8 mouse cellular contexts compared by ENCODE assay signal in the genomic region with DNA sequence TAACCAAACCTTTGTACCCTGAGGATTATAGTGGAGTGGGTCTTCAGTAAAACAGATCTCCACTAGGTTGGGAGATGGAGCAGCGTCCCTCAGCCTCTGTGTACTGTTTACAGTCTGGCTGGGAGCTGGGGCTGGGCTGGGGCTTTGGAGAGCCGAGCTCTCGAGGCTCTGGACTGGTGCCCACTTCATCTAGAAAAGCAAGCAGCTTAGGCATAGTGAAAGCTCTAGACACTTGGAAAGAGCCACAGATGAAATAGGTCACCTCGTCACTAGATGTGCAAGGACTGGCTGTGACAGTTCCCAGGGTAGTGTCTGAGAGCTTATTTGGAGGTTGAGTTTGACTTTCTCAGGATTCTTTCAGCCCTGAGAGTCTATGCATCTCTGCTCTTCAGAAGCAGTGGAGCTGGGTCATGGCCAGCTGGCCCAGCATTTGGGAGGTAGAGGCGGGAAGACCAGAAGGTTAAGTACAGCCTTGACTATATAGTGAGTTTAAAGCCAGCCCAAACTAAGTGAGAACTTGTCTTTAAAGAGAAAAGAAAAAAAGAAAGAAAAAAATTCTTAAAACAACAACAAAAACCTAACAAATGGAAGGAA. TPM values are rescaled to one million over a fixed set of nuclear protein-coding genes. Genes with fewer than 3 reads are reported as not detected.
DNase-seq lines count a peak whose midpoint lies in the region; ATAC-seq and TF ChIP-seq lines count a peak whose summit lies in the region.

No protein-coding gene starts in this region.

- no peak for TF ChIP-seq CTCF in forebrain, postnatal 0 days (IDR thresholded peaks at IDR 0.05; ENCODE audit: low read depth)

- H3K9me3 ChIP-seq in forebrain, postnatal 0 days (ENCODE audit: low read length) = no peaks in the 10 kb centered on the region
- H3K9me3 ChIP-seq in forebrain, embryonic 11.5 days (ENCODE audit: control insufficient read depth, low read length) = no peaks in the 10 kb centered on the region

- no peak overlapping the region for H3K27ac ChIP-seq in forebrain, postnatal 0 days (ENCODE audit: low read depth, low read length)
- no peak overlapping the region for H3K27ac ChIP-seq in forebrain, embryonic 11.5 days (ENCODE audit: low read depth, low read length)

- H3K4me3 ChIP-seq in forebrain, postnatal 0 days (ENCODE audit: low read depth, low read length) = no peak overlapping the region
- H3K4me3 ChIP-seq in forebrain, embryonic 11.5 days (ENCODE audit: low read depth, low read length) = no peak overlapping the region

- 37% methylated on average over 5 of the region's 5 CpGs for WGBS in forebrain, postnatal 0 days
- WGBS in forebrain, embryonic 11.5 days = 80% methylated on average over 5 of the region's 5 CpGs

- peaks cover 10% of the 10 kb centered on the region for H3K36me3 ChIP-seq in forebrain, postnatal 0 days (ENCODE audit: insufficient read depth)
- H3K36me3 ChIP-seq in forebrain, embryonic 11.5 days (ENCODE audit: control insufficient read depth, insufficient read depth, low read length) = no peaks in the 10 kb centered on the region

- H3K27me3 ChIP-seq in forebrain, postnatal 0 days (ENCODE audit: insufficient read depth, low read length) = no peaks in the 10 kb centered on the region
- no peaks in the 10 kb centered on the region for H3K27me3 ChIP-seq in forebrain, embryonic 11.5 days (ENCODE audit: control insufficient read depth, insufficient read depth, low read length)

- no peak overlapping the region for H3K4me2 ChIP-seq in forebrain, postnatal 0 days (ENCODE audit: low read depth)
- H3K4me2 ChIP-seq in forebrain, embryonic 11.5 days (ENCODE audit: low read depth, low read length, severe bottlenecking) = no peak overlapping the region

- H3K4me1 ChIP-seq in forebrain, postnatal 0 days (ENCODE audit: insufficient read depth) = no peaks in the 10 kb centered on the region
- H3K4me1 ChIP-seq in forebrain, embryonic 11.5 days (replicated peaks; ENCODE audit: control insufficient read depth, insufficient read depth, low read length) = no peaks in the 10 kb centered on the region

- ATAC-seq in forebrain, postnatal 0 days = peak; percentile 36; the same call in 1 of the 2 replicates
- no peak for ATAC-seq in forebrain, embryonic 11.5 days (replicated peaks; ENCODE audit: low FRiP score)

- DNase-seq in forebrain, postnatal 0 days = peak; percentile 39
- no peak for DNase-seq in forebrain, embryonic 11.5 days (ENCODE audit: low spot score)
- DNase-seq in ovary, postnatal 14 days (ENCODE audit: low spot score) = peak; percentile 35
- no peak for DNase-seq in ovary, adult 18-20 months (ENCODE audit: low spot score)
- DNase-seq in heart, adult 9 months (ENCODE audit: low spot score in 2 of 2) = peak; percentile 67 to 77
- DNase-seq in retina, postnatal 7 days (ENCODE audit: low read depth, low spot score) = peak; percentile 23
- no peak for DNase-seq in layer of hippocampus, adult 9-10 months (ENCODE audit: low spot score)
- DNase-seq in B cell, adult 2 months = no peak

- H3K9ac ChIP-seq in forebrain, postnatal 0 days = no peak overlapping the region
- no peak overlapping the region for H3K9ac ChIP-seq in forebrain, embryonic 11.5 days (ENCODE audit: low read length)

RNA-seq across cellular contexts. Expression of a gene that starts 35.7 kb away (rescaled TPM):
- total RNA-seq in forebrain, postnatal 0 days (2014; rRNA removed) = 109 and 111 TPM in 2 replicates
- 213 and 233 TPM in 2 replicates for polyA plus RNA-seq in forebrain, postnatal 0 days (2015; fragmentation: Nextera tagmentation; extraction: Ambion mirVana)
- 328 and 333 TPM in 2 replicates for polyA plus RNA-seq in forebrain, embryonic 11.5 days (2014; fragmentation: Nextera tagmentation; extraction: Ambion mirVana)

RNA-seq across cellular contexts. Expression of a gene that starts 49.0 kb away (rescaled TPM):
- total RNA-seq in forebrain, postnatal 0 days (2014; rRNA removed) = 22.2 and 33.2 TPM in 2 replicates
- 11.6 and 16.0 TPM in 2 replicates for polyA plus RNA-seq in forebrain, postnatal 0 days (2015; fragmentation: Nextera tagmentation; extraction: Ambion mirVana)
- 18.3 and 20.4 TPM in 2 replicates for polyA plus RNA-seq in forebrain, embryonic 11.5 days (2014; fragmentation: Nextera tagmentation; extraction: Ambion mirVana)

Comparison
In these comparisons a context has a peak if more than half of its experiments do, and no peak if none do; other contexts are left out.
1. DNase-seq: peak in forebrain, postnatal 0 days (single experiment), ovary, postnatal 14 days (single experiment), heart, adult 9 months (2 of 2) and retina, postnatal 7 days (single experiment); none in forebrain, embryonic 11.5 days (single experiment), ovary, adult 18-20 months (single experiment), layer of hippocampus, adult 9-10 months (single experiment) and B cell, adult 2 months (0 of 2).